Mouse (Mus musculus) brown adipose tissue, adult 24 weeks (tissue): ENCODE measurements around the gene Mbnl1. TPM values are rescaled to one million over a fixed set of nuclear protein-coding genes. Genes with fewer than 3 reads are reported as not detected.
"Not testable (repeated sequence)": the region's sequence is repeated elsewhere in the genome, so short reads cannot be mapped to it uniquely, and the experiment has no call there.

ENCODE experiments used
- H3K27ac ChIP-seq: fragments of 200-500 bp; replicated peaks from 2 replicates; pipeline ENCODE4 v1.5.1; 2012; ENCODE audit warnings: low read depth, mild to moderate bottlenecking, low read length
- H3K4me1 ChIP-seq: fragments of 200-500 bp; 2 replicates; pipeline ENCODE4 v1.6.1; 2012; ENCODE audit warnings: low read length, mixed read lengths; ENCODE audit not compliant: control insufficient read depth, insufficient read depth, insufficient read length
- H3K4me3 ChIP-seq: fragments of 200-500 bp; 2 replicates; pipeline ENCODE4 v1.5.1; 2012; ENCODE audit warnings: low read depth, mild to moderate bottlenecking, low read length, moderate library complexity; ENCODE audit not compliant: insufficient read depth
- polyA plus RNA-seq: library from polyadenylated mRNA; stranded (reverse); fragments of >200 nt; gene quantifications from 2 replicates; pipeline ENCODE4 v1.2.4, GENCODE M21; 2012; ENCODE audit not compliant: missing spikeins, insufficient read depth, insufficient read length

Gene Mbnl1
- polyA plus RNA-seq, 1 experiment: 127 TPM

DNA sequence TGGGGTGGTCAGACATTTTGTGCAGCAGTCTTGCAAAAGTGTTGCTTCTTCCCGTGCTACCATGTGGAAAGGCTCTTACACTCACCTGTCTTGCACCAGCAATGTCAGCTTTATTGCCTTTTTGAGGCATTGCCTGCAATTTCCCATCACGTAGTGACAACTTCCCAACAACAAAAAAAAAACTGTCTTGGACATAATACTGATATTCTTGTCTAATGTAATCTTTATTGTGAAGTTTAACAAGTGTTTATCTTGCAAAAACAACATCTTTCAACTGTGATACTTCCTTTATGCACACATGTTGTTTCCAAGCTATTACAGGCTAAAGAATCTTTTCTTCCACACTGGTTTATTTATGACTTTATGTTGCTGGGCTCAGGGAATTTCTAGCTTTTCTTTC, 5.8 kb downstream of the Mbnl1 start:
- H3K27ac ChIP-seq: no peak overlapping the region
- peaks cover 3% of the 10 kb centered on the region; the same call in 1 of the 2 replicates for H3K4me1 ChIP-seq
- H3K4me3 ChIP-seq: no peak overlapping the region

- H3K4me1 ChIP-seq: peaks cover 3% of the 10 kb centered on the region; the same call in 1 of the 2 replicates
- H3K4me3 ChIP-seq: no peak overlapping the region
- H3K27ac ChIP-seq: no peak overlapping the region
Observed at GRCm38 (mm10) chr3:60480716-60481115, 8.1 kb downstream of the Mbnl1 start.

- peaks cover 3% of the 10 kb centered on the region; the same call in 1 of the 2 replicates for H3K4me1 ChIP-seq
- H3K27ac ChIP-seq: peak overlapping the region; percentile 75
- no peak overlapping the region for H3K4me3 ChIP-seq
Observed at GRCm38 (mm10) chr3:60481740-60482399, 9.2 kb downstream of the Mbnl1 start.

DNA sequence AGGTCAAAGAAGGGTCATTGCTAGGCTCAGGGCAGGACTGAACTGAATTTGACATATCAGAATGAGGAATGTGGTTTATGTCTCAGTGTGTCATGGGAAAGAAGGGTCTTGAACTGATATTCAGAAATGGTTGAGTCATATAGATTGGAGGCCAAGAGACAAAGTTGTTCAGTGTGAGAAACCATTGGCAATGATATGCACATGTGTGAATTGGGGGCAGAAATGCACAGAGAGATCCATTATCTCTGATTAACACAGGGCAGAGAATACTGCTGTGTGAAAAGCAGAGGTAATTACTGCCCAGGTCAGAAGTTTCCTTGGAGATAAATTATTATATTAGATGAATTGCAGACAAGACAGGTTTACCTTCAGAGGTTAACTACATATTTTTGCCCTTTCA, 10.7 kb downstream of the Mbnl1 start:
- no peak overlapping the region for H3K4me3 ChIP-seq
- H3K4me1 ChIP-seq: peaks cover 3% of the 10 kb centered on the region; the same call in 1 of the 2 replicates
- H3K27ac ChIP-seq: no peak overlapping the region

- H3K27ac ChIP-seq: no peak overlapping the region
- peaks cover 3% of the 10 kb centered on the region; the same call in 1 of the 2 replicates for H3K4me1 ChIP-seq
- H3K4me3 ChIP-seq: no peak overlapping the region
Observed at GRCm38 (mm10) chr3:60485987-60486712, 13.5 kb downstream of the Mbnl1 start.

DNA sequence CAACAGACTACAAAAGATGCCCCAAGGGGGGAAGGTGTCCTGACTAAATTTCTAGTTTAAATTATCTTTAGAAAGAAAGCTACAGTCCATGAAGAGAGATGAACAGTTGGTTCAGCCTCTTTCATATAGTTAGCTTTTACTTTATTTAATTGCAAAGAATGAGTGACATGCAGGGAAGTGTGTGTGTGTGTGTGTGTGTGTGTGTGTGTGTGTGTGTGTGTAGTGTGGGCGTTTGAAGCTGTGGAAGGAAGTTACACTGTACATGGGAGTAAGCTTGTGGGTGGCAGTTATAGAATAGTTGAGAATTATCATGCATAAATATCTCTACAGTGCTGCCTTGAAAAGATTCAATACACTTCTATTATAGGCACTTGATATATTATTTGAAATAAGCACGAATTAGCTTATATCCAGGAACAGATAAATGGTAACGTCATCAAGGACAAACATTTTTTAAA, 14.1 kb downstream of the Mbnl1 start:
- H3K27ac ChIP-seq: no peak overlapping the region; the same call in 1 of the 2 replicates
- peaks cover 2% of the 10 kb centered on the region; the same call in 1 of the 2 replicates for H3K4me1 ChIP-seq
- no peak overlapping the region for H3K4me3 ChIP-seq

- Histone ChIP-seq H3K4me1 (no peaks in the 10 kb centered on the region), H3K4me3 (no peak overlapping the region)
Observed at GRCm38 (mm10) chr3:60489509-60489908, 16.9 kb downstream of the Mbnl1 start.

DNA sequence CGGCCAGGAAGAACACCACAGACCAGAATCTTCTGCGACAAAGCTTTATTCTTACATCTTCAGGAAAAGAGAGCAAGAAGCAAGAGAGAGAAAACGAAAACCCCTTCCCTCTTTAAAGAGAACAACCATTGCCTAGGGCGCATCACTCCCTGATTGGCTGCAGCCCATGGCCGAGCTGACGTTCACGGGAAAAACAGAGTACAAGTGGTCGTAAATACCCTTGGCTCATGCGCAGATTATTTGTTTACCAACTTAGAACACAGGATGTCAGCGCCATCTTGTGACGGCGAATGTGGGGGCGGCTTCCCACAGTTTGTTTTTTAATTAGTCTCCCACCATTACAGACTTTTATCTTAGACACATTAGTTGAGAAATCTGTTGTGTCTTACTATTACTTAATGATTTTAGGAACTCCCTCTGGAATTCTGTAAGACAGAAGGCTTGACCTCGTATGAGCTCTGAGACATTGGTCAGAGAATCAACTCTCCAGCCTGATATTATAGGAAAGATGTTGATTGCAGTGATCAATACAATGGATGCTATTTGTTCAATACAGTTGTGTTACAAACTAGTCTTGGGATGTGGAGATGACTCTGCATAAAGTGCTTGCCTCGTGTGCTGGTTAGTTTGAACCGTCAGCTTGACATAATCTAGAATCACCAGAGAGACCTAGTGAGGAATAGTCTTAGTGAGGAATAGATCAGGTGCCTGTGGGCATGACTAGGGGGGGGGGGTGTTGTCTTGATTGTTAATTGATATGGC, 22.3 kb downstream of the Mbnl1 start:
- H3K4me3 ChIP-seq: not testable (repeated sequence)
- peaks cover 13% of the 10 kb centered on the region for H3K4me1 ChIP-seq
- peak overlapping the region; percentile 57 for H3K27ac ChIP-seq

More at GRCm38 (mm10) chr3:60489509-60489908, 16.9 kb downstream of the Mbnl1 start:
- no peak overlapping the region for H3K27ac ChIP-seq

- no peak overlapping the region for H3K4me3 ChIP-seq
- peaks cover 13% of the 10 kb centered on the region for H3K4me1 ChIP-seq
- H3K27ac ChIP-seq: no peak overlapping the region
Observed at GRCm38 (mm10) chr3:60496197-60496596, 23.6 kb downstream of the Mbnl1 start.

GRCm38 (mm10) chr3:60498151-60498550, 25.5 kb downstream of the Mbnl1 start:
- Histone ChIP-seq H3K4me1 (peaks cover 13% of the 10 kb centered on the region), H3K27ac (no peak overlapping the region)

GRCm38 (mm10) chr3:60498646-60499045, 26.0 kb downstream of the Mbnl1 start:
- Histone ChIP-seq H3K4me1 (peaks cover 13% of the 10 kb centered on the region), H3K27ac (peak overlapping the region; percentile 52), H3K4me3 (no peak overlapping the region)

More at GRCm38 (mm10) chr3:60498151-60498550, 25.5 kb downstream of the Mbnl1 start:
- no peak overlapping the region for H3K4me3 ChIP-seq

DNA sequence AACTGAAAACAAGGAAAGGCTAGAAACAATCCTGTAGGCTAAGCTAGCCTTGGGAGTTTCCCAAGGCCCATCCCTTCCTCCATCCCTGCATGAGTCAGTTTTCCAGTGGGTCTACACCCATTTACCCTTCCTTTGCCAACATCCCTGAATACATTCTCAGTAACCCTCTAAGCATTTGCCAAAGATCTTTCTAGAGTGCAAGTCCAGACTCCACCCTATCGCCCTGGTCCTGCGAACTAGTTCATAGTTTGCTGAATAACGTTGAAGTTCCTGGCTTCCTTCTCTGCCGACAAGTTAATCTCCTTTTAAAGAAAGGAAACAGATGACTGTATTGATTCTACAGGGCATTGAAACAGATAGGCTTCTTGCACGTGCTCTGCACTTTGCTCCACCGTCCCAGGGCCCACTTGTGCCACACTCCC, 26.5 kb downstream of the Mbnl1 start:
- Histone ChIP-seq H3K4me3 (no peak overlapping the region), H3K27ac (peak overlapping the region; percentile 52), H3K4me1 (peaks cover 13% of the 10 kb centered on the region)

DNA sequence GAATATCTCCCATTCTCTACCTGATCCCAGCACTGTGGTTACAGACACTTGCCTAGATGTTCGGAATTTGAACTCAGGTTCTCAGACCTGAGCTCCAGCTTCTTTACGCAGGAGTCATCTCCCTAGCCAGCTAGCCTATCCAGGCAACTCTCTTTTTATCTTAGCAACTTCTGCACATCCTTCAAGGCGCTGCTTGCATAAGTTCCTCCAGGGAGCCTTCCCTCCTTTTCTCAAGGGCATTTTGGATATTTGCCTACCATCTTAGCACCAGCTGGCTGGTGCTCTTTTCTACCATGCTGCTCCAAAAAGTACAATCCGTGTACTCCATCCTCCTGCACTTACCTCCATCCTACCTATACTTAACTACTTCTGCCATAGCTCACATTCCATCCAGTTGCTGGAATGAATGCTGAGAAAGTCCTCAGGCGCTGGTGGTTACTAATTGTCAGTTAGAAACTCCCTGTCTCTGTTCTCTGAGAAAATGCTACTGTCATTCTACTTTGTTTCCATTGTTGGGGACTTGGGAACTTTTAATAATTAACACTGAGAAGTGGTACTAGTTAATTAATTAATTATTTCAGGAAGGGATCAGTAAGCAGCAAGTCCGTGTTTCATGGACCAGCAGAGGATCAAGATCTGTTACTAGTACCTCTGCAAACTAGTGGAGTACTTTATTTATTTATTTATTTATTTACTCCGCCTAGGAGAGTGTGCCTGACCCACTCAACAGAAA, 27.3 kb downstream of the Mbnl1 start:
- Histone ChIP-seq H3K4me1 (peaks cover 18% of the 10 kb centered on the region), H3K27ac (peak overlapping the region; percentile 93), H3K4me3 (peak overlapping the region; percentile 98)
